Mouse (Mus musculus): ENCODE data around the gene Tnik. TPM values are rescaled to one million over a fixed set of nuclear protein-coding genes. Genes with fewer than 3 reads are reported as not detected.

Tnik gene
- polyA plus RNA-seq, 1 experiment, result 23.6 TPM

- TF ChIP-seq POLR2A (IDR thresholded peaks at IDR 0.05; ENCODE audit: control insufficient read depth, extremely low read depth, insufficient read depth, low read length, poor library complexity), result no peak
- TF ChIP-seq CTCF (IDR thresholded peaks at IDR 0.05; ENCODE audit: borderline replicate concordance, control insufficient read depth, extremely low read depth, insufficient read depth, low read length, poor library complexity), result no peak
- Histone ChIP-seq H3K27me3 (ENCODE audit: control insufficient read depth, insufficient read depth, low read length) (no peaks in the 10 kb centered on the region), H3K36me3 (ENCODE audit: control insufficient read depth, insufficient read depth, low read length) (no peaks in the 10 kb centered on the region), H3K4me3 (ENCODE audit: control insufficient read depth, insufficient read depth, low read length) (no peak overlapping the region), H3K4me1 (replicated peaks; ENCODE audit: control insufficient read depth, insufficient read depth, low read length) (no peaks in the 10 kb centered on the region), H3K27ac (ENCODE audit: control insufficient read depth, insufficient read depth, low read length) (no peak overlapping the region)
- 92% methylated on average over 9 of the region's 9 CpGs for WGBS
- no peak for DNase-seq
Observed at GRCm38 (mm10) chr3:28225357-28225905, 37.6 kb upstream of the Tnik start.

- H3K4me1 ChIP-seq (replicated peaks; ENCODE audit: control insufficient read depth, insufficient read depth, low read length), result no peaks in the 10 kb centered on the region
- no peak overlapping the region for H3K27ac ChIP-seq (ENCODE audit: control insufficient read depth, insufficient read depth, low read length)
- H3K36me3 ChIP-seq (ENCODE audit: control insufficient read depth, insufficient read depth, low read length), result no peaks in the 10 kb centered on the region
- no peak for TF ChIP-seq POLR2A (IDR thresholded peaks at IDR 0.05; ENCODE audit: control insufficient read depth, extremely low read depth, insufficient read depth, low read length, poor library complexity)
- TF ChIP-seq CTCF (IDR thresholded peaks at IDR 0.05; ENCODE audit: borderline replicate concordance, control insufficient read depth, extremely low read depth, insufficient read depth, low read length, poor library complexity), result no peak
- DNase-seq, result no peak
- WGBS, result 95% methylated on average over 19 of the region's 19 CpGs
- H3K4me3 ChIP-seq (ENCODE audit: control insufficient read depth, insufficient read depth, low read length), result no peak overlapping the region
- no peaks in the 10 kb centered on the region for H3K27me3 ChIP-seq (ENCODE audit: control insufficient read depth, insufficient read depth, low read length)
Observed at GRCm38 (mm10) chr3:28226181-28226580, 36.8 kb upstream of the Tnik start.

- WGBS, result 87% methylated on average over 4 of the region's 4 CpGs
- Histone ChIP-seq H3K4me3 (ENCODE audit: control insufficient read depth, insufficient read depth, low read length) (no peak overlapping the region), H3K36me3 (ENCODE audit: control insufficient read depth, insufficient read depth, low read length) (no peaks in the 10 kb centered on the region), H3K27ac (ENCODE audit: control insufficient read depth, insufficient read depth, low read length) (no peak overlapping the region), H3K27me3 (ENCODE audit: control insufficient read depth, insufficient read depth, low read length) (no peaks in the 10 kb centered on the region), H3K4me1 (replicated peaks; ENCODE audit: control insufficient read depth, insufficient read depth, low read length) (no peaks in the 10 kb centered on the region)
- TF ChIP-seq POLR2A (IDR thresholded peaks at IDR 0.05; ENCODE audit: control insufficient read depth, extremely low read depth, insufficient read depth, low read length, poor library complexity), result no peak
- TF ChIP-seq CTCF (IDR thresholded peaks at IDR 0.05; ENCODE audit: borderline replicate concordance, control insufficient read depth, extremely low read depth, insufficient read depth, low read length, poor library complexity), result no peak
- no peak for DNase-seq
Observed at GRCm38 (mm10) chr3:28228930-28229329, 34.1 kb upstream of the Tnik start.

- no peaks in the 10 kb centered on the region for H3K27me3 ChIP-seq (ENCODE audit: control insufficient read depth, insufficient read depth, low read length)
- WGBS, result 92% methylated on average over 2 of the region's 2 CpGs
- H3K4me1 ChIP-seq (replicated peaks; ENCODE audit: control insufficient read depth, insufficient read depth, low read length), result no peaks in the 10 kb centered on the region
- TF ChIP-seq POLR2A (IDR thresholded peaks at IDR 0.05; ENCODE audit: control insufficient read depth, extremely low read depth, insufficient read depth, low read length, poor library complexity) (no peak), CTCF (IDR thresholded peaks at IDR 0.05; ENCODE audit: borderline replicate concordance, control insufficient read depth, extremely low read depth, insufficient read depth, low read length, poor library complexity) (no peak)
- no peak overlapping the region for H3K4me3 ChIP-seq (ENCODE audit: control insufficient read depth, insufficient read depth, low read length)
- H3K36me3 ChIP-seq (ENCODE audit: control insufficient read depth, insufficient read depth, low read length), result no peaks in the 10 kb centered on the region
- no peak overlapping the region for H3K27ac ChIP-seq (ENCODE audit: control insufficient read depth, insufficient read depth, low read length)
- DNase-seq, result no peak
Observed at GRCm38 (mm10) chr3:28229503-28229902, 33.5 kb upstream of the Tnik start.

GRCm38 (mm10) chr3:28232885-28233284 lies 30.1 kb upstream of the Tnik start:
- TF ChIP-seq CTCF (IDR thresholded peaks at IDR 0.05; ENCODE audit: borderline replicate concordance, control insufficient read depth, extremely low read depth, insufficient read depth, low read length, poor library complexity), result no peak
- TF ChIP-seq POLR2A (IDR thresholded peaks at IDR 0.05; ENCODE audit: control insufficient read depth, extremely low read depth, insufficient read depth, low read length, poor library complexity), result no peak
- H3K27ac ChIP-seq (ENCODE audit: control insufficient read depth, insufficient read depth, low read length), result no peak overlapping the region
- no peaks in the 10 kb centered on the region for H3K27me3 ChIP-seq (ENCODE audit: control insufficient read depth, insufficient read depth, low read length)
- no peaks in the 10 kb centered on the region for H3K4me1 ChIP-seq (replicated peaks; ENCODE audit: control insufficient read depth, insufficient read depth, low read length)
- no peak for DNase-seq
- no peaks in the 10 kb centered on the region for H3K36me3 ChIP-seq (ENCODE audit: control insufficient read depth, insufficient read depth, low read length)
- WGBS, result 89% methylated on average over 4 of the region's 4 CpGs
- no peak overlapping the region for H3K4me3 ChIP-seq (ENCODE audit: control insufficient read depth, insufficient read depth, low read length)

GRCm38 (mm10) chr3:28234179-28234578 lies 28.8 kb upstream of the Tnik start:
- H3K4me1 ChIP-seq (replicated peaks; ENCODE audit: control insufficient read depth, insufficient read depth, low read length), result no peaks in the 10 kb centered on the region
- DNase-seq, result no peak
- no peak overlapping the region for H3K27ac ChIP-seq (ENCODE audit: control insufficient read depth, insufficient read depth, low read length)
- TF ChIP-seq POLR2A (IDR thresholded peaks at IDR 0.05; ENCODE audit: control insufficient read depth, extremely low read depth, insufficient read depth, low read length, poor library complexity) (no peak), CTCF (IDR thresholded peaks at IDR 0.05; ENCODE audit: borderline replicate concordance, control insufficient read depth, extremely low read depth, insufficient read depth, low read length, poor library complexity) (no peak)
- H3K4me3 ChIP-seq (ENCODE audit: control insufficient read depth, insufficient read depth, low read length), result no peak overlapping the region
- 88% methylated on average over 7 of the region's 7 CpGs for WGBS
- no peaks in the 10 kb centered on the region for H3K36me3 ChIP-seq (ENCODE audit: control insufficient read depth, insufficient read depth, low read length)
- H3K27me3 ChIP-seq (ENCODE audit: control insufficient read depth, insufficient read depth, low read length), result no peaks in the 10 kb centered on the region

- H3K36me3 ChIP-seq (ENCODE audit: control insufficient read depth, insufficient read depth, low read length), result no peaks in the 10 kb centered on the region
- H3K4me3 ChIP-seq (ENCODE audit: control insufficient read depth, insufficient read depth, low read length), result no peak overlapping the region
- no peaks in the 10 kb centered on the region for H3K4me1 ChIP-seq (replicated peaks; ENCODE audit: control insufficient read depth, insufficient read depth, low read length)
- H3K27ac ChIP-seq (ENCODE audit: control insufficient read depth, insufficient read depth, low read length), result no peak overlapping the region
- no peaks in the 10 kb centered on the region for H3K27me3 ChIP-seq (ENCODE audit: control insufficient read depth, insufficient read depth, low read length)
- WGBS, result 89% methylated on average over 4 of the region's 4 CpGs
- no peak for DNase-seq
- TF ChIP-seq POLR2A (IDR thresholded peaks at IDR 0.05; ENCODE audit: control insufficient read depth, extremely low read depth, insufficient read depth, low read length, poor library complexity) (no peak), CTCF (IDR thresholded peaks at IDR 0.05; ENCODE audit: borderline replicate concordance, control insufficient read depth, extremely low read depth, insufficient read depth, low read length, poor library complexity) (no peak)
Observed at GRCm38 (mm10) chr3:28236689-28237088, 26.3 kb upstream of the Tnik start.

Measured in thymus, adult 2 months (tissue).